Mouse (Mus musculus) heart, postnatal 36 days (tissue): ENCODE measurements around the gene Hexa. TPM values are rescaled to one million over a fixed set of nuclear protein-coding genes. Genes with fewer than 3 reads are reported as not detected.

Experiments
- DNase-seq, 2 experiments: peaks; one replicate each; pipeline ENCODE4 v3.0.0; 2021 to 2022
- intact Hi-C: fragments of 180-260 bp; cut with DNase I; formaldehyde crosslinking; loops from one replicate; pipeline ENCODE4 v1.15.1; 2025
- total RNA-seq, 2 experiments: library from RNA; stranded (reverse); gene quantifications; 2 replicates each; pipeline ENCODE4 v1.2.3; 2021

The Hexa gene
- total RNA-seq, 2 experiments from 2014 or later, result 43.9 to 47.0 TPM

GRCm38 (mm10) chr9:59551620-59552031 is 12.3 kb downstream of the Hexa start:
- intact Hi-C loops, result no loop called here
- DNase-seq, result peak in 1 of 2 experiments; percentile 24

- DNase-seq, result no peak
Observed at GRCm38 (mm10) chr9:59552610-59553009, 13.3 kb downstream of the Hexa start.

GRCm38 (mm10) chr9:59553719-59554118 is 14.4 kb downstream of the Hexa start:
- no peak for DNase-seq
- intact Hi-C loops, result no loop called here

More at GRCm38 (mm10) chr9:59552610-59553009, 13.3 kb downstream of the Hexa start:
- intact Hi-C loops, result no loop called here

GRCm38 (mm10) chr9:59565600-59565999 is 26.3 kb downstream of the Hexa start:
- intact Hi-C loops, result loop anchor here (2.0 to 10.0 kb wide), 3 partner anchors 79 to 553 kb away; partner anchors contain the start of genes Arih1 and Bbs4
- DNase-seq, result peak; percentile 79 to 84

- intact Hi-C loops, result loop anchor here (1.0 to 10.0 kb wide), 4 partner anchors 18 to 555 kb away; partner anchors contain the start of gene Bbs4
- DNase-seq, result peak; percentile 50 to 59
Observed at GRCm38 (mm10) chr9:59567111-59567510, 27.8 kb downstream of the Hexa start.

GRCm38 (mm10) chr9:59571852-59572251 is 32.5 kb downstream of the Hexa start:
- intact Hi-C loops, result no loop called here
- DNase-seq, result no peak

- DNase-seq, result no peak
- intact Hi-C loops, result no loop called here
Observed at GRCm38 (mm10) chr9:59577401-59577800, 38.1 kb downstream of the Hexa start.

GRCm38 (mm10) chr9:59577844-59578504 is 38.6 kb downstream of the Hexa start, which contains the start of gene Celf6:
Celf6 (plus strand) TSS chr9:59577917.
- DNase-seq, result peak; percentile 63 to 66

GRCm38 (mm10) chr9:59578505-59578867 is 39.1 kb downstream of the Hexa start:
- intact Hi-C loops, result no loop called here
- no peak for DNase-seq

More at GRCm38 (mm10) chr9:59577844-59578504, 38.6 kb downstream of the Hexa start, which contains the start of gene Celf6:
- intact Hi-C loops, result no loop called here

- peak; percentile 64 for DNase-seq
- intact Hi-C loops, result loop anchor here (1.0 to 10.0 kb wide), 2 partner anchors 18 to 680 kb away; no protein-coding TSS in a partner anchor
Observed at GRCm38 (mm10) chr9:59584871-59585308, 45.5 kb downstream of the Hexa start.

- no peak for DNase-seq
- intact Hi-C loops, result loop anchor here (10.0 kb wide), 1 partner anchor 683 kb away; no protein-coding TSS in a partner anchor
Observed at GRCm38 (mm10) chr9:59588252-59588651, 48.9 kb downstream of the Hexa start.

- intact Hi-C loops, result loop anchor here (10.0 kb wide), 1 partner anchor 684 kb away; no protein-coding TSS in a partner anchor
- no peak for DNase-seq
Observed at GRCm38 (mm10) chr9:59588710-59589671, 49.7 kb downstream of the Hexa start.

- intact Hi-C loops, result loop anchor here (10.0 kb wide), 1 partner anchor 685 kb away; no protein-coding TSS in a partner anchor
- DNase-seq, result no peak
Observed at GRCm38 (mm10) chr9:59589703-59590439, 50.5 kb downstream of the Hexa start.

- no peak for DNase-seq
- intact Hi-C loops, result no loop called here
Observed at GRCm38 (mm10) chr9:59601661-59602060, 62.3 kb downstream of the Hexa start.

GRCm38 (mm10) chr9:59605967-59606366 is 66.6 kb downstream of the Hexa start:
- intact Hi-C loops, result no loop called here
- DNase-seq, result no peak

- DNase-seq, result no peak
- intact Hi-C loops, result no loop called here
Observed at GRCm38 (mm10) chr9:59610950-59611349, 71.6 kb downstream of the Hexa start.
